Mouse (Mus musculus) thymus, postnatal 36 days (tissue): ENCODE results near the gene Nrm.
A peak's percentile ranks its signal among the peaks of the same experiment; 100 is the strongest.

Experiments used
- DNase-seq, 2 experiments: peaks; one replicate each; pipeline ENCODE4 v3.0.0; 2022; ENCODE audit warnings: mixed read lengths in 2 of 2

Gene Nrm

GRCm38 (mm10) chr17:35861198-35861857 lies at the start of gene Nrm:
Gene Nrm, plus strand, starts transcription at chr17:35861318.
- peak; percentile 86 to 87 for DNase-seq

GRCm38 (mm10) chr17:35812307-35812706 lies 48.8 kb upstream of the Nrm start:
- DNase-seq = no peak

GRCm38 (mm10) chr17:35812736-35813135 lies 48.4 kb upstream of the Nrm start:
- no peak for DNase-seq

DNA sequence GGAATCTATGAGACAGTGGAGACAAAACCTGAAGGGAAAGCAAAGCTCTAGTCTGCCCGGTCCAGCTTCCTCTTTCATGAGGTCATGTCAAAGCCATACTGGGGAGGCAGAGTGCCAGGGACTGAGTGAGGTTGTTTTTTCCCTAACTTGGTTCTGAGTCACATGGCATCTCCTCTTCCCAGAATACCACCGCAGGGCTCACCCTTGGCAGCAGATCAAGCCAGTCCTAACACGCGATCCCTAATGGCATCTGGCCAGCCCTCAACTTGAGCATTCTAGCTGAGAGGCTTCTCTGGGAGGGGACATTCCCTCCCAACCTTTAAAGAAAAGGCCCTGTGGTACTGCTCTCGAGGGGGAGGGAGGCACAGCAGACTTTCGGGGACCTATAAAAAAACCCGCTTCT lies 47.9 kb upstream of the Nrm start:
- peak; percentile 18 to 25 for DNase-seq

DNA sequence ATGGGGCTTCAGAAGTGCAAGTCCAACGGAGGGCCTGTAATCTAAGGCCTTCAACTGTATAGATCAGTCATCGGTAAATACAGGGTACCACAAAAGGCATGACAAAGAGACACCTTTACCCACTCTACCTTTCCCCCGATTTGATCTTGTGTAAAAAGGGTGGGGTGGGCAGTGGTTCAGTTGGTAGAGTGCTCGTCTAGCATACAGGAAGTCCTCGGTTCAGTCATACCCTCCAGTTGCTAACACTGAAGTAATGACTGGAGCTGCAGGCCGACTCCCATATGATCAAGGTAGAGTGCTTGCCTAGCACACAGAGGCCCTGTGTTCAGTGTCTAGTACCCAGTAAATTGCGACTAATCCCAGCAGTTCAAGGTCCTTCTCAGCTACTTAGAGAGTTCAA lies 47.5 kb upstream of the Nrm start:
- no peak for DNase-seq

- no peak for DNase-seq
Observed at GRCm38 (mm10) chr17:35814678-35815077, 46.4 kb upstream of the Nrm start.

DNA sequence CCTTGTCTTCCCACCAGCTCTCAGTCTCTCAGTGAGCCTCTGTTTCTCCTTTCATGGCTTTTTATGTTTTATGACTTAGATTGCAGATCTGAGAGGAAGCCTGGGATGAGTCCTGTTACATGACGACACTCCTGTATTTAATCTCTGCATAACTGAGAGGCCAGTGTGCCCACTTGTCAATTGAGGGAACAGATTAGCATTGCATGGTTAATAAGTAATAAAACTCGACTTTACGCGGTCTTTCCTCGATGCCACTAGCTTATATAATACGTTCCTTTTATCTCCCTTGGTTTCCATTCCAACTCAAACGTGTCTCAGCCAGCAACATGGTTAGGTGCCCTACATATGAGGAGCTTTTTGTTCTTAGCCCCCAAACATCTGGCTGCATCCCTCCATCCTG lies 45.3 kb upstream of the Nrm start:
- no peak for DNase-seq

DNA sequence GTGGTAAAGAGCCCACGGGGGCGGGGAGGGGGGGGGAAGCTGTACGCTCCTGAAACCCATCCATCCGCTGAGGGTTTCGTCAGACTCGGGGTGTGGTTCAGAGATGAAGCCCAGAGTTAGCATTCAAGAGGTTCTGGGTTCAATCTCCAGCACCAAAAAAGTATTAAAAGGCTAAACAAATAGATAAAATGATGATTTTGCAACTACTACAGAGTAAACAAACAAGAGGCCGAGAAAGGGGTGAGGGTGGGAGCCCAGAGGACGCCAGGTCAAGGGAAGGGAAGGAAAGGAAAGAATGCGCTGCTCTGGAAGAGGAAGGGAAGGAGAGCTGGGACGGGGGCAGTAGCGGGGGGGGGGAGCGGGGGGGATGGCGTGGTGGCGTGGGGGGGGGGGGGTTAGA lies 44.4 kb upstream of the Nrm start:
- no peak for DNase-seq

DNA sequence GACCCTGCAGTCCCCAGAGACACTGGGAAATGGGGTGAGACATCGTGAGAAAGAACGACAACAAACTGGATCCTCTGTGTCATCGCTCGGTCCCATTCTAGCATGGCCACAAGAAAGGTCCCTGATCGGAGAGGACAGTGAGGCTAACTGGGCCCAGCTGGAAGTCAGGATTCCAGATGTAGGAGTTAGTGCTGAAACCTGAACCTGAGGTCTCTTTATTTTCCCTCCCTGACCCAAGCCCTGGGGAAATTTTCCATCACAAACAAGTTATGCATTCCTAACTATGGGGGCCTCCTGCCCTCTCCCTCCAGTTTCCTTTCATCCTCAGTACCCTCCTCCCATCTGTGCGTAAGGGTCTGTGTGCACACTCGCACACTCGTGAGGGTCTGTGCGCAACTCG lies 43.9 kb upstream of the Nrm start:
- no peak for DNase-seq

GRCm38 (mm10) chr17:35820111-35820510 lies 41.0 kb upstream of the Nrm start:
- DNase-seq = no peak

- DNase-seq = peak; percentile 38 to 56
Observed at GRCm38 (mm10) chr17:35821439-35822430, 39.4 kb upstream of the Nrm start, which contains the start of gene Ier3. Gene Ier3, plus strand, starts transcription at chr17:35821684.

DNA sequence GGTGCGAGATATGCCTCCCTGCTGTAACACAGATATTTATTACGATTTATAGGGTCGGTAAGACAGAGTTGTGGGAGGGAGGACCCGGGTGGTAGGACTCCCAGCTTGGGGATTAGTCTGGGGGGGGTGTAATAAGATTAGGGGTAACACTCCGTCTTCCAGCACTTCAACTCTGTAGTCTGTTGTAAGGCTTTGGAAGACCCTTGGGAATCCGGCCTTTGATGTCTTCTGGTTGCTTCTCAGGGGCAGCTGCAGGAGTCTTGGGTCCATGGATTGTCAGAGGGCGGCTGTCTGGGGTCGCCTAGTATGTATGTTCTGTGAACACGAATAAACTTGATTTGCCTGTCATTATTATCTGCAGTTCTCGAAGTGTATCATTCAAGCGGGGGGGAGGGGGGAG lies 38.6 kb upstream of the Nrm start:
- no peak for DNase-seq

GRCm38 (mm10) chr17:35822964-35823937 lies 37.9 kb upstream of the Nrm start, which contains the start of gene Flot1:
Gene Flot1, plus strand, starts transcription at chr17:35823230.
- peak; percentile 77 to 82 for DNase-seq

DNA sequence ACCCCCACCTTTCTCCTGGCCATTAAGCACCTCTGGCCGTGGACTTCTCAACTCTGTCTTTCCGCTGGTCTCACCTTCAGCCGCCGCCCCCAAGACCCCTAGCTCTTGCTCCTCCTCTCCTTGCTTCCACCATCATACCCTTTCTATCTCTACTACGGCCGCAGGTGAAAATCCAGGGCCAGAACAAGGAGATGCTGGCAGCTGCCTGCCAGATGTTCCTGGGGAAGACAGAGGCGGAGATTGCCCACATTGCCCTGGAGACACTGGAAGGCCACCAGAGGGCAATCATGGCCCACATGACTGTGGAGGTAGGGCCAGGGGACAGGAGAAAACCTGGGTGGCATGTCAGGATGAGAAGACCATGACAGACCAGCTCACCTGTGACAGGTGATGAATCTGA lies 36.7 kb upstream of the Nrm start:
- DNase-seq = peak in 1 of 2 experiments; percentile 38

- no peak for DNase-seq
Observed at GRCm38 (mm10) chr17:35825109-35825850, 35.8 kb upstream of the Nrm start.

DNA sequence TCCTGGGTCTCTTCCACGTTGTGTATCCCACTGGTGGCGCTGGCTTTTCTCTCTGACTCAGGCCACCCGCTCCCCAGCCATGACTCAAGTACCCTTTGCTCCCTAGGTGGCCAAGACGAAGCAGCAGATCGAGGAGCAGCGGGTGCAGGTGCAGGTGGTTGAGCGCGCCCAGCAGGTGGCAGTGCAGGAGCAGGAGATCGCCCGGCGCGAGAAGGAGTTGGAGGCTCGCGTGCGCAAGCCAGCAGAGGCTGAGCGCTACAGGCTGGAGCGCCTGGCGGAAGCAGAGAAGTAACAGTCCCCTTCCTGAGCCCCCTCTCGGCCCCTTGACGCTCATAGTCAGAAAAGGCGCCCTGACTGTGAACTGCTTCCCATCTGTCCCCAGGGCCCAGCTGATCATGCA lies 31.4 kb upstream of the Nrm start:
- peak; percentile 90 to 93 for DNase-seq

GRCm38 (mm10) chr17:35832400-35833238 lies 28.5 kb upstream of the Nrm start:
- no peak for DNase-seq

GRCm38 (mm10) chr17:35833239-35833751 lies 27.8 kb upstream of the Nrm start:
- DNase-seq = no peak

DNA sequence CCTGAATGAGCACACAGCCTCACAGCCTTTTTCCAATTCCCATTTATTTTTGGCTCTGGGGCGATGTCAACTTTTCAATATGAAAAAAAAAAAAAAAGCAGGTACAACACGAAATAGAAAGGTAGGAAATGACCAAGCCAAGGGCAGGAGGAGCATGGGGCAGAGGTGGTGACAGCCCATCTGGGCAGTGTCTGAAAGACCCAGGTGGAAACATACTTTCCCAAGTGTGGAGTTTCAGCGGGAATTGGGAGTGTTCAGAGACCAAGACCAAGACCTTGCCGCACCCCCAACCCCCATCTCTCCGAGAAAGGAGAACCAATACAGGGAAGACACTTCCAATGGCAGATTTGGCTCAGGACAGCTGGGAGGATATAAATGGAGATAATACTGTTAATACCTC lies 27.2 kb upstream of the Nrm start:
- DNase-seq = no peak

- no peak for DNase-seq
Observed at GRCm38 (mm10) chr17:35834696-35835422, 26.3 kb upstream of the Nrm start.
